7 mouse cellular contexts compared by ENCODE assay signal in genomic region chr17:50735955-50736533, GRCm38 (mm10).
DNase-seq lines count a peak whose midpoint lies in the region; ATAC-seq and TF ChIP-seq lines count a peak whose summit lies in the region.

No protein-coding gene starts in this region.

- 0 out of 2 replicates have a peak, but pooled peaks have one; percentile 15 for ATAC-seq in midbrain, embryonic 13.5 days
- ATAC-seq in midbrain, embryonic 14.5 days (ENCODE audit: low FRiP score, low TSS enrichment) = no peak
- ATAC-seq in embryonic facial prominence, embryonic 15.5 days (ENCODE audit: insufficient number of reproducible peaks, low FRiP score, low TSS enrichment, low read depth) = peak; percentile 12; the same call in 1 of the 2 replicates
- ATAC-seq in midbrain, postnatal 0 days (ENCODE audit: low FRiP score) = no peak

- H3K4me3 ChIP-seq in midbrain, embryonic 13.5 days (replicated peaks) = no peak overlapping the region
- no peak overlapping the region for H3K4me3 ChIP-seq in midbrain, embryonic 14.5 days (replicated peaks; ENCODE audit: low read depth, low read length)
- no peak overlapping the region for H3K4me3 ChIP-seq in embryonic facial prominence, embryonic 15.5 days (replicated peaks)
- H3K4me3 ChIP-seq in midbrain, postnatal 0 days (ENCODE audit: low read depth, low read length) = no peak overlapping the region

- H3K9ac ChIP-seq in midbrain, embryonic 13.5 days (replicated peaks) = no peak overlapping the region
- H3K9ac ChIP-seq in midbrain, embryonic 14.5 days (replicated peaks; ENCODE audit: low read length) = no peak overlapping the region
- no peak overlapping the region for H3K9ac ChIP-seq in embryonic facial prominence, embryonic 15.5 days
- H3K9ac ChIP-seq in midbrain, postnatal 0 days (replicated peaks; ENCODE audit: low read length, poor library complexity, severe bottlenecking) = no peak overlapping the region

- WGBS in midbrain, embryonic 13.5 days = 80% methylated on average over 8 of the region's 8 CpGs
- 80% methylated on average over 8 of the region's 8 CpGs for WGBS in midbrain, embryonic 14.5 days
- WGBS in embryonic facial prominence, embryonic 15.5 days = 57% methylated on average over 8 of the region's 8 CpGs
- WGBS in midbrain, postnatal 0 days = 71% methylated on average over 8 of the region's 8 CpGs

- intact Hi-C loops in heart, postnatal 36 days (cut with DNase I) = no loop called here

- 0 out of 2 replicates have a peak, but pooled peaks cover 5% of the 10 kb centered on the region for H3K36me3 ChIP-seq in midbrain, embryonic 13.5 days
- no peaks in the 10 kb centered on the region for H3K36me3 ChIP-seq in midbrain, embryonic 14.5 days (ENCODE audit: control insufficient read depth, insufficient read depth, low read length)
- peaks cover 12% of the 10 kb centered on the region; the same call in 1 of the 2 replicates for H3K36me3 ChIP-seq in embryonic facial prominence, embryonic 15.5 days
- peaks cover 13% of the 10 kb centered on the region for H3K36me3 ChIP-seq in midbrain, postnatal 0 days (ENCODE audit: insufficient read depth, low read length)

- DNase-seq in midbrain, embryonic 14.5 days = no peak
- peak; percentile 39 to 56 for DNase-seq in heart, postnatal 36 days
- peak; percentile 52 for DNase-seq in midbrain, postnatal 0 days (ENCODE audit: low spot score)
- no peak for DNase-seq in adrenal gland, adult 2 months
- DNase-seq in embryo, embryonic 10 days (ENCODE audit: low spot score) = no peak

- no peaks in the 10 kb centered on the region for H3K4me1 ChIP-seq in midbrain, embryonic 13.5 days (replicated peaks)
- no peaks in the 10 kb centered on the region for H3K4me1 ChIP-seq in midbrain, embryonic 14.5 days (ENCODE audit: control insufficient read depth, insufficient read depth, low read length)
- H3K4me1 ChIP-seq in embryonic facial prominence, embryonic 15.5 days = peaks cover 10% of the 10 kb centered on the region; the same call in 1 of the 2 replicates
- no peaks in the 10 kb centered on the region for H3K4me1 ChIP-seq in midbrain, postnatal 0 days (ENCODE audit: insufficient read depth, low read length)

- H3K27me3 ChIP-seq in midbrain, embryonic 13.5 days = no peaks in the 10 kb centered on the region
- no peaks in the 10 kb centered on the region for H3K27me3 ChIP-seq in midbrain, embryonic 14.5 days (ENCODE audit: control insufficient read depth, insufficient read depth, low read length)
- H3K27me3 ChIP-seq in embryonic facial prominence, embryonic 15.5 days = no peaks in the 10 kb centered on the region
- H3K27me3 ChIP-seq in midbrain, postnatal 0 days (ENCODE audit: insufficient read depth, low read length) = no peaks in the 10 kb centered on the region

- TF ChIP-seq CTCF in midbrain, postnatal 0 days (IDR thresholded peaks at IDR 0.05) = no peak

- H3K4me2 ChIP-seq in midbrain, embryonic 13.5 days (replicated peaks) = no peak overlapping the region
- no peak overlapping the region for H3K4me2 ChIP-seq in midbrain, embryonic 14.5 days (ENCODE audit: low read length)
- no peak overlapping the region for H3K4me2 ChIP-seq in embryonic facial prominence, embryonic 15.5 days (replicated peaks)
- no peak overlapping the region for H3K4me2 ChIP-seq in midbrain, postnatal 0 days (ENCODE audit: low read depth, low read length, poor library complexity, severe bottlenecking)

- H3K9me3 ChIP-seq in midbrain, embryonic 13.5 days = no peaks in the 10 kb centered on the region
- no peaks in the 10 kb centered on the region for H3K9me3 ChIP-seq in midbrain, embryonic 14.5 days (ENCODE audit: control insufficient read depth, low read length)
- H3K9me3 ChIP-seq in embryonic facial prominence, embryonic 15.5 days (replicated peaks) = no peaks in the 10 kb centered on the region
- H3K9me3 ChIP-seq in midbrain, postnatal 0 days (ENCODE audit: low read length) = no peaks in the 10 kb centered on the region

- H3K27ac ChIP-seq in midbrain, embryonic 13.5 days = no peak overlapping the region
- no peak overlapping the region for H3K27ac ChIP-seq in midbrain, embryonic 14.5 days (replicated peaks; ENCODE audit: low read depth, low read length)
- H3K27ac ChIP-seq in embryonic facial prominence, embryonic 15.5 days (replicated peaks) = 0 out of 2 replicates have a peak overlapping the region, but pooled peaks have one; percentile 41
- no peak overlapping the region for H3K27ac ChIP-seq in midbrain, postnatal 0 days (ENCODE audit: low read depth, low read length)

Comparison
In these comparisons a context has a peak if more than half of its experiments do, and no peak if none do; other contexts are left out.
1. ATAC-seq: peak in midbrain, embryonic 13.5 days (single experiment) and embryonic facial prominence, embryonic 15.5 days (single experiment); none in midbrain, embryonic 14.5 days (single experiment) and midbrain, postnatal 0 days (single experiment).
2. DNase-seq: peak in heart, postnatal 36 days (2 of 2) and midbrain, postnatal 0 days (single experiment); none in midbrain, embryonic 14.5 days (single experiment), adrenal gland, adult 2 months (single experiment) and embryo, embryonic 10 days (single experiment).